Mouse (Mus musculus) CH12.LX (cell line): ENCODE measurements at regions not wholly inside any gene's neighbourhood (a gene's known extent, or its start where the extent isn't known, plus 50 kb on each side); places are given as distances from the start of the nearest gene placed in this dataset.

Source experiments
- CTCF ChIP-seq, 2 experiments: IDR thresholded peaks in 1 of 2; conservative IDR thresholded peaks in 1 of 2; 2 replicates each; pipeline ENCODE4 v1.5.1; 2011 to 2012; ENCODE audit warnings: low read depth in 2 of 2, low read length in 2 of 2, improper control_type of control experiment in 1 of 2, inconsistent platforms in 1 of 2, mild to moderate bottlenecking in 1 of 2, moderate library complexity in 1 of 2
- ELF1 ChIP-seq: IDR thresholded peaks from 2 replicates; pipeline ENCODE4 v1.6.1; 2014; ENCODE audit warnings: low read depth, mild to moderate bottlenecking, inconsistent platforms, low read length, improper control_type of control experiment
- GABPA ChIP-seq: IDR thresholded peaks from 2 replicates; pipeline ENCODE4 v1.6.1; 2012; ENCODE audit warnings: low read depth, low read length, improper control_type of control experiment, inconsistent platforms; ENCODE audit not compliant: insufficient replicate concordance
- IRF4 ChIP-seq: IDR thresholded peaks from 2 replicates; pipeline ENCODE4 v1.6.1; 2014; ENCODE audit warnings: low read depth, mild to moderate bottlenecking, inconsistent platforms, low read length, improper control_type of control experiment
- MAZ ChIP-seq: IDR thresholded peaks from 2 replicates; pipeline ENCODE4 v1.6.1; 2012; ENCODE audit warnings: low read depth, mild to moderate bottlenecking, inconsistent platforms, low read length, improper control_type of control experiment, moderate library complexity
- MEF2A ChIP-seq: IDR thresholded peaks from 2 replicates; pipeline ENCODE4 v1.6.1; 2014; ENCODE audit warnings: low read depth, mild to moderate bottlenecking, inconsistent platforms, low read length, improper control_type of control experiment, borderline replicate concordance
- MXI1 ChIP-seq: IDR thresholded peaks from 2 replicates; pipeline ENCODE4 v1.6.1; 2011; ENCODE audit warnings: mild to moderate bottlenecking, low read depth, low read length, improper control_type of control experiment
- NELFE ChIP-seq: IDR thresholded peaks from 2 replicates; pipeline ENCODE4 v1.6.1; 2011; ENCODE audit warnings: low read depth, low read length, improper control_type of control experiment
- POLR2A ChIP-seq: IDR thresholded peaks from 2 replicates; pipeline ENCODE4 v1.6.1; 2011; ENCODE audit warnings: low read depth, mild to moderate bottlenecking, improper control_type of control experiment, low read length
- POLR2AphosphoS2 ChIP-seq: IDR thresholded peaks from 2 replicates; pipeline ENCODE4 v1.6.1; 2011; ENCODE audit warnings: low read depth, low read length, improper control_type of control experiment
- RAD21 ChIP-seq: IDR thresholded peaks from 2 replicates; pipeline ENCODE4 v1.6.1; 2011; ENCODE audit warnings: low read depth, mild to moderate bottlenecking, low read length, improper control_type of control experiment, moderate library complexity
- SMC3 ChIP-seq: IDR thresholded peaks from 2 replicates; pipeline ENCODE4 v1.6.1; 2011; ENCODE audit warnings: low read depth, low read length, improper control_type of control experiment
- TCF12 ChIP-seq: IDR thresholded peaks from 2 replicates; pipeline ENCODE4 v1.6.1; 2014; ENCODE audit warnings: low read depth, mild to moderate bottlenecking, inconsistent platforms, low read length, improper control_type of control experiment
- ZNF384 ChIP-seq: IDR thresholded peaks from 2 replicates; pipeline ENCODE4 v1.6.1; 2012; ENCODE audit warnings: low read depth, low read length, improper control_type of control experiment, inconsistent platforms

GRCm38 (mm10) chr9:23025247-23025646 is 197.6 kb upstream of the Bmper start:
- TF ChIP-seq POLR2A = no peak
- TF ChIP-seq POLR2AphosphoS2 = no peak
- TF ChIP-seq MEF2A = no peak
- TF ChIP-seq GABPA = no peak
- no peak for TF ChIP-seq CTCF (conservative IDR thresholded peaks at IDR 0.05 in 1 of 2, IDR thresholded peaks at IDR 0.05 in 1 of 2; ENCODE audit: low read depth in 2 of 2, low read length in 2 of 2)
- TF ChIP-seq ELF1 = no peak
- no peak for TF ChIP-seq MAZ
- TF ChIP-seq SMC3 = no peak
- TF ChIP-seq ZNF384 = no peak
- no peak for TF ChIP-seq NELFE
- TF ChIP-seq IRF4 = no peak
- no peak for TF ChIP-seq MXI1
- TF ChIP-seq TCF12 = no peak
- TF ChIP-seq RAD21 = no peak
